Mouse (Mus musculus): ENCODE results near the gene Olfr318. TPM values are rescaled to one million over a fixed set of nuclear protein-coding genes. Genes with fewer than 3 reads are reported as not detected.
"Not testable (repeated sequence)": the region's sequence is repeated elsewhere in the genome, so short reads cannot be mapped to it uniquely, and the experiment has no call there.

The Olfr318 gene
- not detected in 2 replicates for total RNA-seq (2014; fragmentation: Nextera tagmentation)
- total RNA-seq (2017), result not detected in 2 replicates

GRCm38 (mm10) chr11:58723914-58724313 is at the start of gene Olfr318:
TSS of gene Olfr318 (minus strand) at chr11:58724014.
- no peak for ATAC-seq (replicated peaks; ENCODE audit: low FRiP score, low TSS enrichment, poor library complexity, severe bottlenecking)

GRCm38 (mm10) chr11:58772888-58773287 is 49.1 kb upstream of the Olfr318 start, which contains the start of gene Olfr315:
TSS of gene Olfr315 (plus strand) at chr11:58773188.
- no peak for ATAC-seq (replicated peaks; ENCODE audit: low FRiP score, low TSS enrichment, poor library complexity, severe bottlenecking)

- ATAC-seq (replicated peaks; ENCODE audit: low FRiP score, low TSS enrichment, poor library complexity, severe bottlenecking), result no peak
Observed at GRCm38 (mm10) chr11:58752434-58752833, 28.6 kb upstream of the Olfr318 start, which contains the start of gene Olfr316. TSS of gene Olfr316 (plus strand) at chr11:58752734.

DNA sequence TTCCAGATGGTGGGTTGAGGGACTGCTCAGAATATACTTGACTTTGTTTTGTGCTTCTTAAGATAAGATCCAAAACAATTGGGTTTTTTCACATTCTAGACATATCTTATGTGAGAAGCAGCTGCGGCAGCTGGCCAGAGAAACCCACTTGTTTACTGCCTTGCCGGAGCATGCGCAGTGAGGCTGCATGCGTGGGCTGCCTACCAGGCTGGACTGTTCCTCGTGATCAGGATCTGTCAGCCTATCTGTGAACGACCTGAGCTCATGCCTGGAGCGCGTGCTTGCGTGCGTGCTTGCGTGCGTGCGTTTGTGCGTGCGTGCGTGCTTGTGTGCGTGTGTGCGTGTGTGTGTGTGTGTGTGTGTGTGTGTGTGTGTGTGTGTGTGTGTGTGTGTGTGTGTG is 27.3 kb upstream of the Olfr318 start:
- ATAC-seq (replicated peaks; ENCODE audit: low FRiP score, low TSS enrichment, poor library complexity, severe bottlenecking), result not testable (repeated sequence)

GRCm38 (mm10) chr11:58738792-58739262 is 15.0 kb upstream of the Olfr318 start, which contains the start of gene Olfr317:
TSS of gene Olfr317 (minus strand) at chr11:58739212.
- no peak for ATAC-seq (replicated peaks; ENCODE audit: low FRiP score, low TSS enrichment, poor library complexity, severe bottlenecking)

DNA sequence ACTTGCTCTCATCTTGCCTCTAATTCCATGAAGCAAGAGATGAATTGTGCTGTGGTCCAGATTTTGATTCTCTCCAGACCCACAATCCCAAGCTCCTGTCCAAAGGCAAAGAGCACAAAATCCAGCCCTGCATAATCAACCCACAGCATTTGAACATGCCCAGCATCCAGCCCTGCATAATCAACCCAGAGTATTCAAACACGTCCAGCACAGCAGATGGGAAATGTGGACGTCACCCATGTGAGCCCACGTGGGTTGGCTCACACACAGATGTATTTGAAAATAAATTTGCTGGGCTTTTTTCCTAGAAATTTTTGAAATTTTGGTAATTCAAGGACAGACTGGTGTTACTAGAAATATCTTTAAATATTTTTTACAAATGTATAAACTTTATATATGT is 9.6 kb upstream of the Olfr318 start:
- no peak for ATAC-seq (replicated peaks; ENCODE audit: low FRiP score, low TSS enrichment, poor library complexity, severe bottlenecking)

- not testable (repeated sequence) for ATAC-seq (replicated peaks; ENCODE audit: low FRiP score, low TSS enrichment, poor library complexity, severe bottlenecking)
Observed at GRCm38 (mm10) chr11:58727896-58728650, 4.3 kb upstream of the Olfr318 start.

DNA sequence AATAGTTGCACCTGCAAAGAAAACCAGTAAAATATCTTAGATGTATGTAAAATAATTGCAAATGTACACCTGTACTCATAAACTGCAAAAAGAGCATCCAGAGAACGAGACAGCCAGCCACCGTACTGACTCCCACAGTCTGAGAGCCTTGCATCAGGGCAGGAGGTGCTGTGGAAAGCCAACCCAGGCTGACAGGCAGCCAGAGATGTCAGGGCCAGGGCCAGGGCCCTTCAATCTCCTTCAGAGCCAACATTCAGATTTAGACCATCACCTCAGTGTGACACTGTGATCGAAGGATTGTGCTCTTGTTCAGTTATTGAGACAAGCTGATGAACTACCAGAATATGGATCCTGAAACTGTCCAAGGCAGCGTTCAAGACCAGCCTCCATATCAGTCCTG is 4.1 kb downstream of the Olfr318 start:
- no peak for ATAC-seq (replicated peaks; ENCODE audit: low FRiP score, low TSS enrichment, poor library complexity, severe bottlenecking)

DNA sequence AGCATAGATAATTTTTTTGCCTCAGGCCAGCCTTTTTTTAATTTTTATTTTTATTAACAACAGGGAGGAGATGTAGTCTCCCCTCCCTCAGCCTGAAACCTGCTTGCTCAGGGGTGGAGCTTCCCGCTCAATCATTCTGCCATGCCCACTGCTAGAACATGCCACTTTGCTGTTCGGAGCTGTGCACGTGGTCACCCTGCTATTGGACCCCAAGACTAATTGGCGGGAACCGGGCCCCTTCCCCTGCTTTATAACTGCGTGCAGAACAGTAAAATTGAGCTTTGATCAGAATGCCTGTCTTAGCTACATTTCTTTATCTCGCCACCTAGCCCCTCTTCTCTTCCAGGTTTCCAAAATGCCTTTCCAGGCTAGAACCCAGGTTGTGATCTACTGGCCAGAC is 6.1 kb downstream of the Olfr318 start:
- ATAC-seq (replicated peaks; ENCODE audit: low FRiP score, low TSS enrichment, poor library complexity, severe bottlenecking), result not testable (repeated sequence)

GRCm38 (mm10) chr11:58709086-58709485 is 14.7 kb downstream of the Olfr318 start:
- ATAC-seq (replicated peaks; ENCODE audit: low FRiP score, low TSS enrichment, poor library complexity, severe bottlenecking), result no peak

GRCm38 (mm10) chr11:58698862-58699261 is 25.0 kb downstream of the Olfr318 start, which contains the start of gene Olfr319:
TSS of gene Olfr319 (plus strand) at chr11:58699162.
- ATAC-seq (replicated peaks; ENCODE audit: low FRiP score, low TSS enrichment, poor library complexity, severe bottlenecking), result no peak

- no peak for ATAC-seq (replicated peaks; ENCODE audit: low FRiP score, low TSS enrichment, poor library complexity, severe bottlenecking)
Observed at GRCm38 (mm10) chr11:58680799-58681198, 43.0 kb downstream of the Olfr318 start, which contains the start of gene Olfr320. TSS of gene Olfr320 (plus strand) at chr11:58681099.

GRCm38 (mm10) chr11:58671825-58672224 is 52.0 kb downstream of the Olfr318 start:
- no peak for ATAC-seq (replicated peaks; ENCODE audit: low FRiP score, low TSS enrichment, poor library complexity, severe bottlenecking)

DNA sequence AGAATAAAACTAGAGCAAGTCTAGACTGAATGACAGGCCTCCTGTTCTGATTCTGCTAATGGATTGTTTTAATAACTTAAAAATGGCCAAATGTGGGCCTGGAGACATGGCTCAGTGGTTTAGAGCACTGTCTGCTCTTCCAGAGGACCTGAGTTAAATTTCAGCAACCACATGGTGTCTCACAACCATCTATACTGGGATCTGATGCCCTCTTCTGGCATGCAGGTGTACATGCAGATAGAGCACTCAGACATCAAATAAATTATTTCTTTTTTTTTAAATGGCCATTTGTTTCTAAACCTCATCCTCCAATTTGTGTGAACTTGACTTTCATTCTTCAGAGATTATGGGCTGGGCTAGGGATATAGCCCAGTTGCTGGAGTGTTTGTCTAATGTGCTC is 54.6 kb downstream of the Olfr318 start:
- ATAC-seq (replicated peaks; ENCODE audit: low FRiP score, low TSS enrichment, poor library complexity, severe bottlenecking), result no peak

Other genes with a start within 250 kb of the Olfr318 start
- gene Olfr332, start 231.5 kb downstream of the Olfr318 start, total RNA-seq (2014; fragmentation: Nextera tagmentation), result not detected in 2 replicates
- gene Olfr332, start 231.5 kb downstream of the Olfr318 start, total RNA-seq (2017), result not detected in 2 replicates
- gene Olfr331, start 221.4 kb downstream of the Olfr318 start, total RNA-seq (2014; fragmentation: Nextera tagmentation), result not detected in 2 replicates
- gene Olfr331, start 221.4 kb downstream of the Olfr318 start, total RNA-seq (2017), result not detected in 2 replicates
- gene Olfr330, start 189.2 kb downstream of the Olfr318 start, total RNA-seq (2014; fragmentation: Nextera tagmentation), result not detected in 2 replicates
- not detected in 2 replicates for gene Olfr330, start 189.2 kb downstream of the Olfr318 start, total RNA-seq (2017)
- gene Olfr329-ps, start 177.6 kb downstream of the Olfr318 start, total RNA-seq (2014; fragmentation: Nextera tagmentation), result not detected in 2 replicates
- not detected in 2 replicates for gene Olfr329-ps, start 177.6 kb downstream of the Olfr318 start, total RNA-seq (2017)
- not detected in 2 replicates for gene Olfr328, start 168.4 kb downstream of the Olfr318 start, total RNA-seq (2014; fragmentation: Nextera tagmentation)
- gene Olfr328, start 168.4 kb downstream of the Olfr318 start, total RNA-seq (2017), result not detected in 2 replicates
- not detected in 2 replicates for gene Olfr224, start 153.5 kb downstream of the Olfr318 start, total RNA-seq (2014; fragmentation: Nextera tagmentation)
- gene Olfr224, start 153.5 kb downstream of the Olfr318 start, total RNA-seq (2017), result not detected in 2 replicates
- gene Olfr325, start 146.3 kb downstream of the Olfr318 start, total RNA-seq (2014; fragmentation: Nextera tagmentation), result not detected in 2 replicates
- gene Olfr325, start 146.3 kb downstream of the Olfr318 start, total RNA-seq (2017), result not detected in 2 replicates
- gene Olfr324, start 128.9 kb downstream of the Olfr318 start, total RNA-seq (2014; fragmentation: Nextera tagmentation), result not detected in 2 replicates
- gene Olfr324, start 128.9 kb downstream of the Olfr318 start, total RNA-seq (2017), result not detected in 2 replicates
- gene 2210407C18Rik, start 107.9 kb downstream of the Olfr318 start, total RNA-seq (2014; fragmentation: Nextera tagmentation), result not detected in 2 replicates
- not detected in 2 replicates for gene 2210407C18Rik, start 107.9 kb downstream of the Olfr318 start, total RNA-seq (2017)
- gene Olfr323, start 93.5 kb downstream of the Olfr318 start, total RNA-seq (2014; fragmentation: Nextera tagmentation), result not detected in 2 replicates
- not detected in 2 replicates for gene Olfr323, start 93.5 kb downstream of the Olfr318 start, total RNA-seq (2017)
- 10.9 and 13.2 TPM in 2 replicates for gene Trim58, start 83.5 kb downstream of the Olfr318 start, total RNA-seq (2014; fragmentation: Nextera tagmentation)
- 5.3 and 8.0 TPM in 2 replicates for gene Trim58, start 83.5 kb downstream of the Olfr318 start, total RNA-seq (2017)
- not detected in 2 replicates for gene Olfr322, start 65.2 kb downstream of the Olfr318 start, total RNA-seq (2014; fragmentation: Nextera tagmentation)
- gene Olfr322, start 65.2 kb downstream of the Olfr318 start, total RNA-seq (2017), result 0.15 TPM in 1 of 2 replicates, not detected in the other
- gene Olfr320, start 42.9 kb downstream of the Olfr318 start, total RNA-seq (2014; fragmentation: Nextera tagmentation), result not detected in 2 replicates
- gene Olfr320, start 42.9 kb downstream of the Olfr318 start, total RNA-seq (2017), result not detected in 2 replicates
- gene Olfr319, start 24.9 kb downstream of the Olfr318 start, total RNA-seq (2014; fragmentation: Nextera tagmentation), result not detected in 2 replicates
- not detected in 2 replicates for gene Olfr319, start 24.9 kb downstream of the Olfr318 start, total RNA-seq (2017)
- gene Olfr317, start 15.2 kb upstream of the Olfr318 start, total RNA-seq (2014; fragmentation: Nextera tagmentation), result not detected in 2 replicates
- not detected in 2 replicates for gene Olfr317, start 15.2 kb upstream of the Olfr318 start, total RNA-seq (2017)
- gene Olfr316, start 28.7 kb upstream of the Olfr318 start, total RNA-seq (2014; fragmentation: Nextera tagmentation), result not detected in 2 replicates
- not detected in 2 replicates for gene Olfr316, start 28.7 kb upstream of the Olfr318 start, total RNA-seq (2017)
- gene Olfr315, start 49.2 kb upstream of the Olfr318 start, total RNA-seq (2014; fragmentation: Nextera tagmentation), result not detected in 2 replicates
- gene Olfr315, start 49.2 kb upstream of the Olfr318 start, total RNA-seq (2017), result not detected in 2 replicates
- gene Olfr314, start 58.9 kb upstream of the Olfr318 start, total RNA-seq (2014; fragmentation: Nextera tagmentation), result not detected in 2 replicates
- not detected in 2 replicates for gene Olfr314, start 58.9 kb upstream of the Olfr318 start, total RNA-seq (2017)
- not detected in 2 replicates for gene Fam183b, start 77.9 kb upstream of the Olfr318 start, total RNA-seq (2014; fragmentation: Nextera tagmentation)
- gene Fam183b, start 77.9 kb upstream of the Olfr318 start, total RNA-seq (2017), result not detected in 2 replicates
- not detected in 2 replicates for gene Olfr313, start 91.0 kb upstream of the Olfr318 start, total RNA-seq (2014; fragmentation: Nextera tagmentation)
- not detected in 2 replicates for gene Olfr313, start 91.0 kb upstream of the Olfr318 start, total RNA-seq (2017)
- not detected in 2 replicates for gene Olfr312, start 105.2 kb upstream of the Olfr318 start, total RNA-seq (2014; fragmentation: Nextera tagmentation)
- not detected in 2 replicates for gene Olfr312, start 105.2 kb upstream of the Olfr318 start, total RNA-seq (2017)
- gene Olfr311, start 115.2 kb upstream of the Olfr318 start, total RNA-seq (2014; fragmentation: Nextera tagmentation), result not detected in 2 replicates
- gene Olfr311, start 115.2 kb upstream of the Olfr318 start, total RNA-seq (2017), result not detected in 2 replicates
- gene Gm12258, start 123.1 kb upstream of the Olfr318 start, total RNA-seq (2014; fragmentation: Nextera tagmentation), result 3.4 and 6.6 TPM in 2 replicates
- 0.75 and 7.4 TPM in 2 replicates for gene Gm12258, start 123.1 kb upstream of the Olfr318 start, total RNA-seq (2017)
- 4.5 and 7.1 TPM in 2 replicates for gene 2810021J22Rik, start 143.2 kb upstream of the Olfr318 start, total RNA-seq (2014; fragmentation: Nextera tagmentation)
- gene 2810021J22Rik, start 143.2 kb upstream of the Olfr318 start, total RNA-seq (2017), result 3.5 and 4.9 TPM in 2 replicates
- gene Zfp39, start 180.2 kb upstream of the Olfr318 start, total RNA-seq (2014; fragmentation: Nextera tagmentation), result 19.2 and 24.5 TPM in 2 replicates
- 18.3 and 20.5 TPM in 2 replicates for gene Zfp39, start 180.2 kb upstream of the Olfr318 start, total RNA-seq (2017)
- 34.1 and 34.2 TPM in 2 replicates for gene Btnl10, start 193.9 kb upstream of the Olfr318 start, total RNA-seq (2014; fragmentation: Nextera tagmentation)
- gene Btnl10, start 193.9 kb upstream of the Olfr318 start, total RNA-seq (2017), result 11.5 and 18.8 TPM in 2 replicates
- 115 and 146 TPM in 2 replicates for gene Rnf187, start 214.9 kb upstream of the Olfr318 start, total RNA-seq (2014; fragmentation: Nextera tagmentation)
- gene Rnf187, start 214.9 kb upstream of the Olfr318 start, total RNA-seq (2017), result 101 and 108 TPM in 2 replicates
- 21.1 and 27.6 TPM in 2 replicates for gene Hist3h2ba, start 224.9 kb upstream of the Olfr318 start, total RNA-seq (2014; fragmentation: Nextera tagmentation)
- gene Hist3h2ba, start 224.9 kb upstream of the Olfr318 start, total RNA-seq (2017), result 6.3 and 6.5 TPM in 2 replicates
- gene Hist3h2a, start 230.7 kb upstream of the Olfr318 start, total RNA-seq (2014; fragmentation: Nextera tagmentation), result 29.7 and 39.9 TPM in 2 replicates
- gene Hist3h2a, start 230.7 kb upstream of the Olfr318 start, total RNA-seq (2017), result 238 and 296 TPM in 2 replicates
- not detected in 2 replicates for gene Trim17, start 230.7 kb upstream of the Olfr318 start, total RNA-seq (2014; fragmentation: Nextera tagmentation)
- gene Trim17, start 230.7 kb upstream of the Olfr318 start, total RNA-seq (2017), result not detected in 2 replicates

Measured in megakaryocyte-erythroid progenitor cell, adult 5-6 weeks (primary cell).